Mouse (Mus musculus) hindbrain, embryonic 12.5 days (tissue): ENCODE data around the gene Faf2. TPM values are rescaled to one million over a fixed set of nuclear protein-coding genes. Genes with fewer than 3 reads are reported as not detected.

Experiments
- ATAC-seq: fragments of 200-750 bp; cut with Nextera tagmentation; 2 replicates; pipeline ENCODE4 v1.8.0; 2017; ENCODE audit warnings: moderate TSS enrichment; ENCODE audit not compliant: low FRiP score
- H3K27ac ChIP-seq: fragments of 300-500 bp; sonication (generic); 2 replicates; pipeline ENCODE4 v1.5.1; 2016; ENCODE audit warnings: mild to moderate bottlenecking
- H3K27me3 ChIP-seq: fragments of 300-500 bp; sonication (generic); 2 replicates; pipeline ENCODE4 v1.6.1; 2016; ENCODE audit warnings: mild to moderate bottlenecking
- H3K36me3 ChIP-seq: fragments of 300-500 bp; sonication (generic); 2 replicates; pipeline ENCODE4 v1.6.1; 2016; ENCODE audit warnings: mild to moderate bottlenecking
- H3K4me1 ChIP-seq: fragments of 300-500 bp; sonication (generic); 2 replicates; pipeline ENCODE4 v1.6.1; 2016
- H3K4me2 ChIP-seq: fragments of 300-500 bp; sonication (generic); replicated peaks from 2 replicates; pipeline ENCODE4 v1.6.1; 2016; ENCODE audit warnings: mild to moderate bottlenecking
- H3K4me3 ChIP-seq: fragments of 300-500 bp; sonication (generic); 2 replicates; pipeline ENCODE4 v1.5.1; 2016; ENCODE audit warnings: mild to moderate bottlenecking
- H3K9ac ChIP-seq: fragments of 300-500 bp; sonication (generic); 2 replicates; pipeline ENCODE4 v1.6.1; 2016; ENCODE audit warnings: mild to moderate bottlenecking, moderate library complexity
- H3K9me3 ChIP-seq: fragments of 300-500 bp; sonication (generic); replicated peaks from 2 replicates; pipeline ENCODE4 v1.6.1; 2016; ENCODE audit warnings: mild to moderate bottlenecking
- WGBS: fragments of 180-500 bp; shearing (Covaris S2); methylation state at CpG from one replicate; pipeline ENCODE4 v1.1.7; 2016; 5-methylcytosine and 5-hydroxymethylcytosine counted together
- polyA plus RNA-seq: library from polyadenylated mRNA; unstranded; fragments of >200 nt; fragmentation: Nextera tagmentation; extraction: Ambion mirVana; gene quantifications from 2 replicates; pipeline ENCODE4 v1.2.1, GENCODE M21; 2016

The Faf2 gene
- polyA plus RNA-seq, 1 experiment from 2014 or later = 84.2 TPM

DNA sequence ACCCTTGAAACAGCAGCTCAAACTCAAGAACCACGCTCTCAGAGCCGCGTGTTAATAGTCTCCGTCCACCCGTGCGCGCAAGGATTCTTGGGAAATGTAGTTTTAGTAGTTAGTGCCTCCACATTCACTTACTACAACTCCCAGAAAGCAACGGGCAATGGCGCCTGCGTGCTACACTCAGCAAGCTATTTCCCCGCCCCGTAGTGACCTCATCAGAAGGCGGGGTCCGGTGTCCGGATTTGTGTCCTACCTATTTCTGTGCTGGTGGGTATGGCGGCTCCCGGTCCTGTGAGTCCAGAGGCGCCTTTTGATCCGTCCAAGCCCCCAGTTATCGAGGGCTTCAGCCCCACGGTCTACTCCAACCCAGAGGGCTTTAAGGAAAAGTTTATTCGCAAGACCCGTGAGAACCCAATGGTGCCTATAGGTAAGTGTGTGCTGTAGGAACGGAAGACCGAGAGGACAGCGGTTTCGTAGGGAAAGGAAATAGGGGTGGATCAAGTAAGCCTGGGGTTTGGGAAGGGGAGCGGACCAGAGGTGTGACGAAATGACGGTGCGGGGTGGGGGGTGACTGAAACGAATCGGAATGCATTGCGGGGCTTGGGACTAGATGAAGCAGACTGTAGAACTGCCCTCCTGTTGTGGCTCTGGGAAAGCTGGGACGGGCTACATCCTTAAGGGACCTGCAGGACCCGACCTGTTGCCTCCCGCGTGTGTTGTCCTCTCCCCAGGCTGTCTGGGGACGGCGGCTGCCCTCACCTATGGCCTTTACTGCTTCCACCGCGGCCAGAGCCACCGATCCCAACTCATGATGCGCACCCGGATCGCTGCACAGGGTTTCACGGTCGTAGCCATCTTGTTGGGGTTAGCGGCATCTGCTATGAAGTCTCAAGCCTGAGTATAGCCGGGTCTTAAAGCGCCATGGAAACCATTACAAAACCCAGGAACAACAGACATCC lies 31.3 kb upstream of the Faf2 start, which contains the start of the genes Nop16 and Higd2a:
Nop16 (minus strand) TSS at position 95 of the 956 bp plus-strand sequence.
Higd2a (plus strand) TSS at position 212 of the 956 bp plus-strand sequence.
- Histone ChIP-seq H3K9me3 (no peaks in the 10 kb centered on the region), H3K27me3 (no peaks in the 10 kb centered on the region), H3K27ac (peak within 1 kb of the TSS; percentile 72), H3K4me1 (peaks cover 17% of the 10 kb centered on the region), H3K36me3 (peaks cover 21% of the 10 kb centered on the region), H3K4me3 (peak within 1 kb of the TSS; percentile 58), H3K9ac (peak within 1 kb of the TSS; percentile 81), H3K4me2 (peak within 1 kb of the TSS; percentile 74)
- peak; percentile 97 for ATAC-seq
- under 1% methylated on average over 48 of the region's 51 CpGs for WGBS

DNA sequence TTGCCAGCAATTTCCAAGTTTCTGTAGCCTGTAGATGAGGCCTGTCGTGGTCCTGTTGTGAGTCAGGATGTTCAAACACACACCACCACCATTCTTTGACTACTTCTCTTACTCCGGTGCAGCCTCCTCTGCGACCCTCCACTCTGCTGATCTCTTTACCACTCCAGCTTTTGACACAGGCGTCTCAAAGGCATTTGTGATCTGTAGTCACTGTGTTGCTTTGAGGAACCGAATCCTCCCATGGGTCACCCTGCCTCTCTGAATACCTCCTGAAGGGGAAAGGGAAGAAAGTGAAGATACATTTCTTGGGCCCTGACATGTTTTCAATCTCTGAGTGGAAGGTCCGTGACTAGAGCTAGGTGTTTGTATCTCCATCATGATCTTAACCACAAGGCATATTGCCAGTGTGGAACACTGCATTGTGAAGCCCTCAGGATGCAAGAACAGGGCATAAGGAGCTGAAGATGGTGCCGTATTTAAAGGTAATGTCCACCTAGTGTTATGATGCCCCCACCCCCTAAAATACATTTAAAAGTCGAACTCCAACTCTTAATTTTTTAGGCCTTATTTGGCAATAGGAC lies 29.7 kb upstream of the Faf2 start:
- H3K4me2 ChIP-seq = peak overlapping the region; percentile 74; the same call in 1 of the 2 replicates

DNA sequence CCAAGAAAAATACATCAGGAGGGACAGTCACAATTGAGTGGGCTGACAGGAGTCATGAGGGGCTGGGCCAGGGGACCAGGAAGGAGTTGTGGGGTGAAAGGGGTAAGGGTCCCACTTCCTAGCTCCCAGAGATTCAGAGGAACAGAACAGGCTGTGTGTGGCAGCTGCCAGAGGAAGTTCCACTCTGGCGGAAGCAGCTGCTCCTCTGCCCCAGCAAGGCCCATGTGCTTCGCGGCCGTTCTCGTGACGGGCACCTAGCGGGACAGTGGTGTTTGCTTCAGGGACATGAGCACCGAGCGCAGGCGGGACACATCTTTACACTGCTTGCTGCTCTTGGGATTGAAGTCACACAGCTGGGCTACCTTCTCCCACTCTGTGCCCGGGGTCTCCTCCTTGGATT lies 28.0 kb upstream of the Faf2 start:
- H3K9me3 ChIP-seq = no peaks in the 10 kb centered on the region
- no peak overlapping the region for H3K4me2 ChIP-seq
- no peak overlapping the region for H3K9ac ChIP-seq
- peaks cover 21% of the 10 kb centered on the region for H3K4me1 ChIP-seq
- peaks cover 12% of the 10 kb centered on the region for H3K36me3 ChIP-seq
- no peaks in the 10 kb centered on the region for H3K27me3 ChIP-seq
- no peak overlapping the region for H3K4me3 ChIP-seq
- WGBS = 94% methylated on average over 11 of the region's 11 CpGs
- no peak overlapping the region for H3K27ac ChIP-seq
- ATAC-seq = no peak

More for the DNA sequence above, 29.7 kb upstream of the Faf2 start:
- Histone ChIP-seq H3K27me3 (no peaks in the 10 kb centered on the region), H3K9ac (no peak overlapping the region), H3K9me3 (no peaks in the 10 kb centered on the region), H3K4me3 (no peak overlapping the region; the same call in 1 of the 2 replicates), H3K27ac (no peak overlapping the region), H3K36me3 (peaks cover 14% of the 10 kb centered on the region; the same call in 1 of the 2 replicates), H3K4me1 (peaks cover 21% of the 10 kb centered on the region)
- 86% methylated on average over 8 of the region's 8 CpGs for WGBS
- no peak for ATAC-seq

DNA sequence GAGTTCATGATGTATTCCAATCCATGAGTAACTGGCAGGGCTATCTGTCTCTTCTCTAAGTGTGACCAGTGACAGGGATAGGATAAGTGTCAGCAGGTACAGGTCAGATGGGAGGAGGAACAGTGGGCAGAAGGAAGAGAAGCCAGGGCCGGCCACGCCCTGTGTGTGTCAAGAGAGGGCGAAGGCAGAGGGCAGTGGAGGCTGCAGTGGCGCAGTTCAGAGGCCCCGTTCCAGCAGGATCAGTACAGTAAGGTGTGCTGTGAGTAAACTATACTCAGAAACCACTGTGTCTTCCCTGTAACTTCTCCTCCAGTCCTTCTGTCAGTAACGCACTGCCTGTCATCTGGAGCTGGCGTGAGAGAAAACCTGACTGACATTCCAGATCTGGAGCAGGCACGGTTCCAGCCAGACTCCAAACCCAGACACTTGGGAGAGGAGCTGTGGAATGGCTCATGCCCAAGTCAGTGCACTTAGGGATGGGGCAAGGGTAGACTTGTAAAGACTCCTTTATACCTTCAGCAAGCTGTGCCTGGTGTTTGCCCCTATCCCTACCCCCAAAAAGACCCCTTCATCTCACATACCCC lies 25.4 kb upstream of the Faf2 start:
- no peak for ATAC-seq
- no peak overlapping the region for H3K4me3 ChIP-seq
- no peak overlapping the region for H3K27ac ChIP-seq
- peaks cover 24% of the 10 kb centered on the region for H3K36me3 ChIP-seq
- H3K9me3 ChIP-seq = no peaks in the 10 kb centered on the region
- no peaks in the 10 kb centered on the region for H3K27me3 ChIP-seq
- H3K9ac ChIP-seq = no peak overlapping the region
- peaks cover 12% of the 10 kb centered on the region for H3K4me1 ChIP-seq
- no peak overlapping the region for H3K4me2 ChIP-seq
- 76% methylated on average over 8 of the region's 8 CpGs for WGBS

DNA sequence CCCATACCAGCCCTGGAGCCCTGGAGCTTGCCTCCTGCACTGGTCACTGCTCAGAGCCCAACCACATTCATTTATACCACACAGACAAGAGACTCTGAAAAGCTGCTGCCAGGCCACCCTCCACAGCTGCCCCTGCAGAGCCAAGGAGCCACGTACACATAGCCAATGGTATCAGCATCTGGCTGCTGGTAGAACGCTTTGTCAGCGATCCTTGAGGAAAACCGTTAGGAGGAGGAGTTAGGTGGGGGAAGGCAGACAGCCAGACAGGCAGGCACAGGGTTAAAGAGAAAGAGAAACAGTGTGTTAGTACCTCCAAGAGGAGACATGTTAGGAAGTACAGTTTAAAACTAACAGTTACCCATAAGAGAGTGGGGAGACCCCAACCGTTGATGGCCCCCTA lies 24.7 kb upstream of the Faf2 start:
- Histone ChIP-seq H3K4me3 (no peak overlapping the region), H3K36me3 (peaks cover 24% of the 10 kb centered on the region), H3K9ac (no peak overlapping the region), H3K4me2 (no peak overlapping the region), H3K27ac (no peak overlapping the region), H3K27me3 (no peaks in the 10 kb centered on the region), H3K9me3 (no peaks in the 10 kb centered on the region), H3K4me1 (peaks cover 5% of the 10 kb centered on the region; the same call in 1 of the 2 replicates)
- ATAC-seq = no peak
- WGBS = 57% methylated on average over 5 of the region's 5 CpGs

DNA sequence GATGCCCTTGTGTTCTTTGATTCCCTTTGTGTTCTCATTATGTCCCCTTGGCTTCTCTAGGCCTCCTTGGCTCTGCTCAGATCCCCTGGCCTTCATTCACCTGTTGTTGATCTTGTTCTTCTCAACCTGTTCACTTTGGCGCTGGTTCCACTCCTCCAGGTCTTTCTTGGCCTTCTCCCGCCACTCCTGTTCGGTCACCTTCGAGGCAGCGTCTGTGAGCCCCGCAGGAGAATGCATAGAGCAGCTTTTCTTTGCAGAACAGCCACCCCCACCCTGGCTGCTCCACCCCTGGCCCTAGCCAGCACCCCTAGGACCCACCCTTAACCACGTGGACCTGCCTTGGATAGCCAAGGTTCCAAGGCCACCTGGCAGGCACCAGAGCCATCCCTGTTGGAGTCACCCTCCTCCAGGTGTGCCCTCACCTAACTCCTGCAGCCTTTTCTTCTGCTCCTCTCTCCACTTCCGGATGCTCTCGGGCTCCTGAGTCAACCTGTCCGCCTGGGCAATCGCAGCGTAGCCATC lies 22.9 kb upstream of the Faf2 start:
- 82% methylated on average over 12 of the region's 12 CpGs for WGBS
- Histone ChIP-seq H3K36me3 (peaks cover 24% of the 10 kb centered on the region), H3K9me3 (no peaks in the 10 kb centered on the region), H3K9ac (no peak overlapping the region), H3K27ac (no peak overlapping the region), H3K27me3 (no peaks in the 10 kb centered on the region), H3K4me2 (no peak overlapping the region), H3K4me3 (no peak overlapping the region), H3K4me1 (0 out of 2 replicates have a peak, but pooled peaks cover 4% of the 10 kb centered on the region)
- no peak for ATAC-seq

DNA sequence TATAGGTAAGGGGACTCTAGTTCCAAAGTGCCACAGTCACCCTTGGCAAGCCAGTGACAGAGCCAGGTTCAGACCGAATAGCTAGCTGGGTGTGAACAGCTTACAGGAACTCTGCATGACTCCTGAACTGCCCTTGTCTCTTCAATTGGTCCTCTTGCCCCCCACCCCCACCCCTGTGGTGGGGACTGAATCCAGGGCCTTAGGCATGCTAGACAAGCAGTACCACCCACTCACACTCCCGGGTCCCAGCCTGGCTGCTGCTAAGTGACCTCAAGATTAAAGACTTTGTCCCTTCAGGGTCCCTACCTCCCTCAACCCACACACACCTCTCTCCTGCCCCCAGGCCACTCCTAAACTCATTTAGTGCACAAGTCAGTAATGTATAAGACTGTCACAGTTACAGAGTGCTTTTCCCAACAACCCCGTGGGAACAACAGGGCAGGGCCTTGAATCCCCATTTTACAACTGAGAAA lies 18.9 kb upstream of the Faf2 start:
- H3K4me2 ChIP-seq = no peak overlapping the region
- no peak for ATAC-seq
- H3K36me3 ChIP-seq = peaks cover 18% of the 10 kb centered on the region
- no peak overlapping the region for H3K4me3 ChIP-seq
- 51% methylated on average over 3 of the region's 3 CpGs for WGBS
- H3K27me3 ChIP-seq = no peaks in the 10 kb centered on the region
- H3K27ac ChIP-seq = no peak overlapping the region
- H3K9ac ChIP-seq = no peak overlapping the region
- H3K4me1 ChIP-seq = no peaks in the 10 kb centered on the region
- no peaks in the 10 kb centered on the region for H3K9me3 ChIP-seq

DNA sequence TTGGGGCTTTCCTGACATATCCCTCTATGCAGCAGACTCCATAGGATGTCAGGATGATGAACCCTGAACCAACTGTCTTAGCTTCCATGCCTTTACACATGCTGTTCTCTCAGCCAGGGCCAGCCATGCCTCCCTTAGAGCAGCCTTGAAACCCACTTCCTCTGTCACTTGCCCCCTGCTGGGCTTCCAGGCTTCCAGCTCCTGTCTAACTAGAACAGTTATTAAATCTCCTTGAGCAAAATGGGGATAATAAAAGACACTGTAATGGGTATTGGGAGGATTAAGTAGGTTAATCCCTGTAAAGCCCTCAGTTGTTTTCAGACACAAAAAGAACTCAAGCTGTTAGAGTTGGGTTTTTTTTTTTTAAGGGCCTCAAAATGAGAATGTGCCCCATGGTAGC lies 18.1 kb upstream of the Faf2 start:
- Histone ChIP-seq H3K9ac (no peak overlapping the region), H3K36me3 (peaks cover 12% of the 10 kb centered on the region), H3K27me3 (no peaks in the 10 kb centered on the region), H3K27ac (no peak overlapping the region), H3K4me2 (no peak overlapping the region), H3K9me3 (no peaks in the 10 kb centered on the region), H3K4me3 (no peak overlapping the region), H3K4me1 (peaks cover 6% of the 10 kb centered on the region)
- ATAC-seq = no peak

DNA sequence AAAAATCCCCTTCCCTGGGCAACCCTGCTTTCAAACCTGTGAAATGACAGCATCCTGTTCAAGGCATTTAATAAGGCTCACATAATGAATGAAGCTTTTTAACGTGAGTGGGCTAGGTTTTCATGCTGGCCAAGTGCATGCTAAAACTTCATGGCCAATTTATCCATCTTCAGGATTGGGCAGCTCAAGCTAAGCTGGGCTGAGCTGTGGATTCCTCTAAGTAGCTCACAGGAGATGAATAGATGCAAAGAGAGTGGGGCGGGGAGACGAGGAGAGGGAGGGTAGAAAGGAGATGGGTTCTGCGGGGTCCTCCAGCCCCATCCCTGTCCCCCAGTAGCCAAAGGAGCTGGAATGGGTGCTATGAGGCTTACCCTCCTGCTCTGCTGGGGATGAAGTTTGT lies 17.4 kb upstream of the Faf2 start:
- 62% methylated on average over 4 of the region's 4 CpGs for WGBS
- Histone ChIP-seq H3K9me3 (no peaks in the 10 kb centered on the region), H3K27ac (no peak overlapping the region), H3K4me3 (no peak overlapping the region), H3K4me2 (no peak overlapping the region), H3K9ac (no peak overlapping the region), H3K4me1 (peaks cover 13% of the 10 kb centered on the region), H3K27me3 (no peaks in the 10 kb centered on the region), H3K36me3 (peaks cover 5% of the 10 kb centered on the region)
- no peak for ATAC-seq

DNA sequence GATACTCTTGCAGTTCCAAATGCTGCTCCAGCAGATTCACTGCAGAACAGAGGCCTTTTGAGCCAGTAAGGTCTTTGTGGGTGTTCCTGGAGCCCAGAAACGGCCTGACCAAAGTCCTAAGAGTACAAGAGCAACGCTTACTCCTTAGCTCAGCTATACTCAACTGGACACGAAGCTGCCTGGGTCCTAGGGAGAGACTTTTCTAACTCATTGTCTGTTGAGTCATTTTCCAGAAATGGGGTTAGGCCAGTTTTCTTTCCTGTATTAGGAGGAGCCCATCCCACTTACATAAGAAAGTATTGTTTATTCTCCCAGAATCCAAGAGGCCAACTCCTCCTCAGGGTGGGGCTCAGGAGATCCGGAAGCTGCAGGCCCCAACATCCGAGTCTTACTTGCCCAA lies 16.2 kb upstream of the Faf2 start:
- Histone ChIP-seq H3K4me1 (peaks cover 20% of the 10 kb centered on the region), H3K36me3 (no peaks in the 10 kb centered on the region), H3K27ac (no peak overlapping the region), H3K9ac (no peak overlapping the region), H3K27me3 (no peaks in the 10 kb centered on the region), H3K9me3 (no peaks in the 10 kb centered on the region), H3K4me3 (no peak overlapping the region), H3K4me2 (no peak overlapping the region)
- WGBS = 74% methylated on average over 5 of the region's 5 CpGs
- no peak for ATAC-seq

DNA sequence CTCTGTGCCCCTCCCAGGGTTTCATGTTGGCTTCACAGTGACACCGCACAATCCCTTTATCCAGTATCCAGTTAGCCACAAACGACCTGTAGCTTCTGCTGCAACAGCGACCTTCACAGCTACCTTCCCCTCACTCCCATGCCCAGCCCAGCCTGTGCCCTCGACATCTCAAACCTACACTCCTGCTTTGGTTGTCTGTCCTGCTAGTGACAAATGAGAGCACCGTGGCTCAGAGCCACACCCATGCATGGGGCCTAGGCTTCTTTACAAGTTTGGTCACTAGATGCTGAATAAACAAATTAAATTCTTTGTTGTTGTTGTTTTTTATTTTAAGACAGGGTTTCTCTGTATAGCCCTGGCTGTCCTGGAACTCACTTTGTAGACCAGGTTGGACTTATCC lies 14.4 kb upstream of the Faf2 start:
- no peak overlapping the region for H3K4me2 ChIP-seq
- H3K9ac ChIP-seq = no peak overlapping the region
- WGBS = 72% methylated on average over 5 of the region's 5 CpGs
- no peaks in the 10 kb centered on the region for H3K27me3 ChIP-seq
- ATAC-seq = no peak
- H3K36me3 ChIP-seq = no peaks in the 10 kb centered on the region
- H3K9me3 ChIP-seq = no peaks in the 10 kb centered on the region
- H3K27ac ChIP-seq = no peak overlapping the region
- no peak overlapping the region for H3K4me3 ChIP-seq
- H3K4me1 ChIP-seq = peaks cover 25% of the 10 kb centered on the region

DNA sequence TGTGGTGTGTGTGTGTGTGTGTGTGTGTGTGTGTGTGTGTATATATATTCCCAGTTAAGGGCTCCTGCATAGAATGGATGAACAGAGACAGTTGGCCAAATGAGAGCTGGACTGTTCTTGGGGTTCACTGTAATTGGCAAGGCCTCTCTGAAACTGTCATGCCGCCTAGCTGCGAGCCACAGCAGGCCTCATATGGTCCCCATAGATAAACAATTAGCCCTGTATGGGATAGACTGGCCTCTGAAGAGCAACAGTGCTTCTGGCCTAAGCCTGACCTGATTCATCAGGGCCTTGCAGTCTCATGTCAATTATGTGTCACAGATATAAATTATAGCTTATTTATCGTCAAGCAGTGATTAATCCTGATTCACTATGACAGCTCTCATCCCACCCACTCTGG lies 13.6 kb upstream of the Faf2 start:
- Histone ChIP-seq H3K4me3 (no peak overlapping the region), H3K9ac (no peak overlapping the region), H3K4me2 (no peak overlapping the region), H3K27me3 (no peaks in the 10 kb centered on the region), H3K36me3 (no peaks in the 10 kb centered on the region), H3K4me1 (peaks cover 25% of the 10 kb centered on the region), H3K9me3 (no peaks in the 10 kb centered on the region), H3K27ac (no peak overlapping the region)
- 70% methylated on average over 3 of the region's 3 CpGs for WGBS
- no peak for ATAC-seq
